Mouse (Mus musculus) hindbrain, embryonic 10.5 days (tissue): Measurements from ENCODE around the gene 2610301B20Rik. TPM values are rescaled to one million over a fixed set of nuclear protein-coding genes. Genes with fewer than 3 reads are reported as not detected.

Source experiments
- DNase-seq: peaks from one replicate; pipeline ENCODE4 v3.0.0-alpha.2; 2017; ENCODE audit warnings: low spot score
- H3K27ac ChIP-seq: fragments of 300-500 bp; sonication (generic); 2 replicates; pipeline ENCODE4 v1.5.1; 2016; ENCODE audit warnings: mild to moderate bottlenecking, moderate library complexity
- H3K27me3 ChIP-seq: fragments of 300-500 bp; sonication (generic); 2 replicates; pipeline ENCODE4 v1.6.1; 2016; ENCODE audit warnings: mild to moderate bottlenecking; ENCODE audit not compliant: poor library complexity, insufficient read depth, severe bottlenecking
- H3K36me3 ChIP-seq: fragments of 300-500 bp; sonication (generic); 2 replicates; pipeline ENCODE4 v1.6.1; 2016; ENCODE audit warnings: mild to moderate bottlenecking, moderate library complexity
- H3K4me1 ChIP-seq: fragments of 300-500 bp; sonication (generic); replicated peaks from 2 replicates; pipeline ENCODE4 v1.6.1; 2016; ENCODE audit warnings: mild to moderate bottlenecking
- H3K4me3 ChIP-seq: fragments of 300-500 bp; sonication (generic); 2 replicates; pipeline ENCODE4 v1.5.1; 2016; ENCODE audit warnings: mild to moderate bottlenecking, moderate library complexity
- H3K9me3 ChIP-seq: fragments of 300-500 bp; sonication (generic); 2 replicates; pipeline ENCODE4 v1.6.1; 2016; ENCODE audit warnings: mild to moderate bottlenecking, moderate library complexity
- WGBS: fragments of 180-500 bp; shearing (Covaris S2); methylation state at CpG from one replicate; pipeline ENCODE4 v1.1.7; 2016; 5-methylcytosine and 5-hydroxymethylcytosine counted together
- polyA plus RNA-seq: library from polyadenylated mRNA; unstranded; fragments of >200 nt; fragmentation: Nextera tagmentation; extraction: Ambion mirVana; gene quantifications from 2 replicates; pipeline ENCODE4 v1.2.1, GENCODE M21; 2016

Gene 2610301B20Rik
- polyA plus RNA-seq, 1 experiment from 2014 or later = 40.4 TPM

GRCm38 (mm10) chr4:10932091-10932745 lies 57.9 kb downstream of the 2610301B20Rik start:
- Histone ChIP-seq H3K27ac (no peak overlapping the region), H3K4me3 (no peak overlapping the region), H3K27me3 (no peaks in the 10 kb centered on the region), H3K9me3 (no peaks in the 10 kb centered on the region), H3K36me3 (no peaks in the 10 kb centered on the region), H3K4me1 (no peaks in the 10 kb centered on the region)
- no peak for DNase-seq
- 29% methylated on average over 4 of the region's 4 CpGs for WGBS

- Histone ChIP-seq H3K9me3 (no peaks in the 10 kb centered on the region), H3K4me1 (no peaks in the 10 kb centered on the region), H3K36me3 (no peaks in the 10 kb centered on the region), H3K27me3 (no peaks in the 10 kb centered on the region), H3K4me3 (no peak overlapping the region), H3K27ac (no peak overlapping the region)
- WGBS = 74% methylated on average over 5 of the region's 5 CpGs
- no peak for DNase-seq
Measured at GRCm38 (mm10) chr4:10932782-10933181, 58.5 kb downstream of the 2610301B20Rik start.

GRCm38 (mm10) chr4:10936766-10937165 lies 62.5 kb downstream of the 2610301B20Rik start:
- Histone ChIP-seq H3K9me3 (no peaks in the 10 kb centered on the region), H3K27ac (no peak overlapping the region), H3K27me3 (no peaks in the 10 kb centered on the region), H3K36me3 (no peaks in the 10 kb centered on the region), H3K4me3 (no peak overlapping the region), H3K4me1 (no peaks in the 10 kb centered on the region)
- WGBS = 89% methylated on average over 4 of the region's 4 CpGs
- no peak for DNase-seq
